Mouse (Mus musculus) megakaryocyte, embryonic 14.5 days (primary cell): ENCODE data around the gene Axdnd1. TPM values are rescaled to one million over a fixed set of nuclear protein-coding genes. Genes with fewer than 3 reads are reported as not detected.
A peak's percentile ranks its signal among the peaks of the same experiment; 100 is the strongest.

ENCODE experiments used
- H3K27me3 ChIP-seq: replicated peaks from 2 replicates; pipeline ENCODE3; 2012; ENCODE audit warnings: inconsistent platforms
- H3K36me3 ChIP-seq: replicated peaks from 2 replicates; pipeline ENCODE3; 2012; ENCODE audit warnings: low read length, inconsistent platforms, mixed read lengths
- H3K4me1 ChIP-seq: 2 replicates; pipeline ENCODE4 v1.6.1; 2012; ENCODE audit warnings: inconsistent platforms
- H3K4me3 ChIP-seq: replicated peaks from 2 replicates; pipeline ENCODE3; 2012; ENCODE audit warnings: moderate library complexity, mild to moderate bottlenecking, inconsistent platforms
- H3K9me3 ChIP-seq: 2 replicates; pipeline ENCODE4 v1.6.1; 2012; ENCODE audit warnings: inconsistent platforms
- FLI1 ChIP-seq: IDR thresholded peaks from 2 replicates; pipeline ENCODE4 v1.6.1; 2012; ENCODE audit warnings: low read length, inconsistent platforms, mixed read lengths
- GATA1 ChIP-seq: IDR thresholded peaks from 3 replicates; pipeline ENCODE4 v1.6.1; 2012; ENCODE audit warnings: mixed read lengths, low read length, inconsistent platforms, borderline replicate concordance
- polyA plus RNA-seq: library from polyadenylated mRNA; stranded (reverse); fragments of >175 nt; gene quantifications from 2 replicates; pipeline ENCODE4 v1.2.3, GENCODE M21; 2012; ENCODE audit warnings: low replicate concordance; ENCODE audit not compliant: insufficient read depth

The Axdnd1 gene
- polyA plus RNA-seq, 1 experiment = not detected

- Histone ChIP-seq H3K4me3 (peak overlapping the region; percentile 16), H3K9me3 (no peaks in the 10 kb centered on the region), H3K27me3 (no peaks in the 10 kb centered on the region), H3K4me1 (peaks cover 79% of the 10 kb centered on the region), H3K36me3 (peaks cover 11% of the 10 kb centered on the region)
- TF ChIP-seq FLI1 = no peak
- no peak for TF ChIP-seq GATA1
Observed at GRCm38 (mm10) chr1:156459690-156460089, 38.7 kb upstream of the Axdnd1 start.

- H3K4me1 ChIP-seq = peaks cover 88% of the 10 kb centered on the region
- H3K27me3 ChIP-seq = no peaks in the 10 kb centered on the region
- TF ChIP-seq FLI1 (no peak), GATA1 (no peak)
- no peak overlapping the region for H3K4me3 ChIP-seq
- peaks cover 19% of the 10 kb centered on the region for H3K36me3 ChIP-seq
- no peaks in the 10 kb centered on the region for H3K9me3 ChIP-seq
Observed at GRCm38 (mm10) chr1:156458391-156459060, 37.6 kb upstream of the Axdnd1 start.

- Histone ChIP-seq H3K4me1 (peaks cover 63% of the 10 kb centered on the region), H3K4me3 (no peak overlapping the region), H3K27me3 (no peaks in the 10 kb centered on the region), H3K36me3 (peaks cover 17% of the 10 kb centered on the region), H3K9me3 (no peaks in the 10 kb centered on the region)
- TF ChIP-seq FLI1 (no peak), GATA1 (no peak)
Observed at GRCm38 (mm10) chr1:156455005-156455758, 34.2 kb upstream of the Axdnd1 start.

- Histone ChIP-seq H3K36me3 (peaks cover 17% of the 10 kb centered on the region), H3K9me3 (no peaks in the 10 kb centered on the region), H3K4me1 (peaks cover 55% of the 10 kb centered on the region), H3K27me3 (no peaks in the 10 kb centered on the region), H3K4me3 (no peak overlapping the region)
- TF ChIP-seq GATA1 = no peak
- no peak for TF ChIP-seq FLI1
Observed at GRCm38 (mm10) chr1:156454384-156454783, 33.4 kb upstream of the Axdnd1 start.

GRCm38 (mm10) chr1:156453876-156454275 lies 32.9 kb upstream of the Axdnd1 start:
- no peak for TF ChIP-seq GATA1
- TF ChIP-seq FLI1 = no peak
- H3K27me3 ChIP-seq = no peaks in the 10 kb centered on the region
- no peak overlapping the region for H3K4me3 ChIP-seq
- peaks cover 52% of the 10 kb centered on the region for H3K4me1 ChIP-seq
- no peaks in the 10 kb centered on the region for H3K9me3 ChIP-seq
- H3K36me3 ChIP-seq = peaks cover 17% of the 10 kb centered on the region

GRCm38 (mm10) chr1:156450478-156450877 lies 29.5 kb upstream of the Axdnd1 start:
- TF ChIP-seq FLI1 (no peak), GATA1 (no peak)
- Histone ChIP-seq H3K36me3 (peaks cover 13% of the 10 kb centered on the region), H3K27me3 (no peaks in the 10 kb centered on the region), H3K4me1 (peaks cover 32% of the 10 kb centered on the region), H3K9me3 (no peaks in the 10 kb centered on the region), H3K4me3 (no peak overlapping the region)

- H3K4me3 ChIP-seq = no peak overlapping the region
- no peak for TF ChIP-seq GATA1
- TF ChIP-seq FLI1 = no peak
- H3K27me3 ChIP-seq = no peaks in the 10 kb centered on the region
- no peaks in the 10 kb centered on the region for H3K9me3 ChIP-seq
- peaks cover 13% of the 10 kb centered on the region for H3K36me3 ChIP-seq
- peaks cover 24% of the 10 kb centered on the region for H3K4me1 ChIP-seq
Observed at GRCm38 (mm10) chr1:156449691-156450090, 28.7 kb upstream of the Axdnd1 start.

- H3K36me3 ChIP-seq = peaks cover 8% of the 10 kb centered on the region
- H3K4me1 ChIP-seq = peaks cover 18% of the 10 kb centered on the region
- no peaks in the 10 kb centered on the region for H3K27me3 ChIP-seq
- no peak for TF ChIP-seq GATA1
- no peak for TF ChIP-seq FLI1
- no peak overlapping the region for H3K4me3 ChIP-seq
- H3K9me3 ChIP-seq = no peaks in the 10 kb centered on the region
Observed at GRCm38 (mm10) chr1:156449089-156449488, 28.1 kb upstream of the Axdnd1 start.

GRCm38 (mm10) chr1:156445049-156445448 lies 24.1 kb upstream of the Axdnd1 start:
- peaks cover 9% of the 10 kb centered on the region for H3K4me1 ChIP-seq
- TF ChIP-seq GATA1 = no peak
- TF ChIP-seq FLI1 = no peak
- H3K4me3 ChIP-seq = no peak overlapping the region
- no peaks in the 10 kb centered on the region for H3K27me3 ChIP-seq
- H3K36me3 ChIP-seq = peaks cover 21% of the 10 kb centered on the region
- H3K9me3 ChIP-seq = no peaks in the 10 kb centered on the region

GRCm38 (mm10) chr1:156442776-156443175 lies 21.8 kb upstream of the Axdnd1 start:
- H3K9me3 ChIP-seq = no peaks in the 10 kb centered on the region
- H3K4me1 ChIP-seq = peaks cover 15% of the 10 kb centered on the region
- no peak for TF ChIP-seq GATA1
- no peak for TF ChIP-seq FLI1
- H3K36me3 ChIP-seq = peaks cover 22% of the 10 kb centered on the region
- H3K4me3 ChIP-seq = no peak overlapping the region
- no peaks in the 10 kb centered on the region for H3K27me3 ChIP-seq

GRCm38 (mm10) chr1:156442266-156442665 lies 21.3 kb upstream of the Axdnd1 start:
- Histone ChIP-seq H3K4me1 (peaks cover 20% of the 10 kb centered on the region), H3K27me3 (no peaks in the 10 kb centered on the region), H3K4me3 (no peak overlapping the region), H3K9me3 (no peaks in the 10 kb centered on the region), H3K36me3 (peaks cover 27% of the 10 kb centered on the region)
- TF ChIP-seq GATA1 = no peak
- TF ChIP-seq FLI1 = no peak
